Mouse (Mus musculus) kidney, adult 2 months (tissue): ENCODE measurements at regions not wholly inside any gene's neighbourhood (a gene's known extent, or its start where the extent isn't known, plus 50 kb on each side); places are given as distances from the start of the nearest gene placed in this dataset.

Experiments
- DNase-seq: peaks from one replicate; pipeline ENCODE4 v3.0.0; 2021
- H3K27ac ChIP-seq: fragments of 200-500 bp; 2 replicates; pipeline ENCODE4 v1.5.1; 2012; ENCODE audit warnings: low read depth, low read length, control low read depth, inconsistent platforms; ENCODE audit not compliant: insufficient read depth
- H3K27me3 ChIP-seq: fragments of 200-500 bp; replicated peaks from 2 replicates; pipeline ENCODE4 v1.6.1; 2012; ENCODE audit warnings: mild to moderate bottlenecking, moderate library complexity, low read length, inconsistent platforms; ENCODE audit not compliant: control insufficient read depth, insufficient read depth
- H3K36me3 ChIP-seq: fragments of 200-500 bp; 2 replicates; pipeline ENCODE4 v1.6.1; 2012; ENCODE audit warnings: mild to moderate bottlenecking, moderate library complexity, low read length, inconsistent platforms; ENCODE audit not compliant: control insufficient read depth, insufficient read depth
- H3K4me1 ChIP-seq: fragments of 200-500 bp; 2 replicates; pipeline ENCODE4 v1.6.1; 2011; ENCODE audit warnings: low read length; ENCODE audit not compliant: control insufficient read depth, insufficient read depth
- H3K4me3 ChIP-seq: fragments of 200-500 bp; 2 replicates; pipeline ENCODE4 v1.5.1; 2011; ENCODE audit warnings: mild to moderate bottlenecking, low read depth, low read length, control low read depth; ENCODE audit not compliant: insufficient read depth
- CTCF ChIP-seq: fragments of 200-500 bp; conservative IDR thresholded peaks from 2 replicates; pipeline ENCODE4 v1.5.1; 2011; ENCODE audit warnings: low read depth, mild to moderate bottlenecking, control low read depth, low read length, moderate library complexity, mixed read lengths; ENCODE audit not compliant: insufficient read depth, insufficient read length
- POLR2A ChIP-seq: fragments of 200-500 bp; IDR thresholded peaks from one replicate; pipeline ENCODE4 v1.6.1; 2011; ENCODE audit warnings: low read depth, low read length, control low read depth
- WGBS: fragments of 180-500 bp; shearing (Covaris S2); methylation state at CpG from one replicate; pipeline ENCODE4 v1.1.7; 2018; 5-methylcytosine and 5-hydroxymethylcytosine counted together

- TF ChIP-seq POLR2A (no peak), CTCF (no peak)
- whole genome bisulfite sequencing = 61% methylated on average over 5 of the region's 5 CpGs
- Histone ChIP-seq H3K36me3 (no peaks in the 10 kb centered on the region), H3K4me3 (no peak overlapping the region), H3K27ac (no peak overlapping the region), H3K27me3 (no peaks in the 10 kb centered on the region), H3K4me1 (no peaks in the 10 kb centered on the region)
- no peak for DNase-seq
Measured at GRCm38 (mm10) chr8:77829126-77829748, 105.0 kb upstream of the Ednra start.

- Histone ChIP-seq H3K27me3 (no peaks in the 10 kb centered on the region), H3K27ac (no peak overlapping the region), H3K4me1 (no peaks in the 10 kb centered on the region), H3K36me3 (no peaks in the 10 kb centered on the region), H3K4me3 (no peak overlapping the region)
- TF ChIP-seq POLR2A (no peak), CTCF (no peak)
- no peak for DNase-seq
- WGBS = 66% methylated on average over 5 of the region's 5 CpGs
Measured at GRCm38 (mm10) chr8:77829764-77830163, 105.5 kb upstream of the Ednra start.

GRCm38 (mm10) chr8:77834283-77834682 lies 110.0 kb upstream of the Ednra start:
- Histone ChIP-seq H3K27ac (peak overlapping the region; percentile 31; the same call in 1 of the 2 replicates), H3K4me1 (no peaks in the 10 kb centered on the region), H3K4me3 (no peak overlapping the region), H3K36me3 (no peaks in the 10 kb centered on the region), H3K27me3 (no peaks in the 10 kb centered on the region)
- no peak for TF ChIP-seq POLR2A
- WGBS = 64% methylated on average over 6 of the region's 6 CpGs
- no peak for DNase-seq

DNA sequence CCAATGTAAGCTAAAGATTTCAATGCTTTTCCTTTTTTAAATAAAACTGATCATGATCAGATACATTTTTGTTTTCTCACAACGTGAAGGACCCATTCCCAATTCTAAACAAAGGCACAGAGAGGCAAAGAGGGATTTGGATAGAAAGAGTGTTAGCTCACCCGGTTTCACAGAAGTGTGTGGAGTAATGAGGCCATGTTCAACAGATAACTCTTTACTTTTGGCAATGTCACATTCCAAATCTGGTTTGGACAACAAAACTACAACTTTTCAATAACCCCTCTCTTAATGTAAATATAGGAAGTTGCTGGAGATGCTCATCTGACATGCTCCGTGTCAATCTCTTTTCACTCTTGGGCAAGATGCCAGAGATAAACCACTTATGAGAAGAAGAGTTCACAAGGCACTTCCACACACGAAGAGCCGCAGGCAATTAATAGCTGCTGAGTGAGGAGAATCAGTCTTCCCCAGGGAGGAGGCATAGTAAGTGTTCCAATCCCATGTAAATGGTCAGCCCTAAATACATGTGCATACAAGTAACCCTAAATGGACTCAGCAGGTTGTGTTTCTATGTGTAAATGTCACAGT lies 112.7 kb upstream of the Ednra start:
- Histone ChIP-seq H3K27ac (no peak overlapping the region), H3K4me3 (no peak overlapping the region), H3K36me3 (no peaks in the 10 kb centered on the region), H3K4me1 (no peaks in the 10 kb centered on the region), H3K27me3 (no peaks in the 10 kb centered on the region)
- TF ChIP-seq CTCF (no peak), POLR2A (no peak)
- DNase-seq = no peak
- 78% methylated on average over 5 of the region's 5 CpGs for WGBS

DNA sequence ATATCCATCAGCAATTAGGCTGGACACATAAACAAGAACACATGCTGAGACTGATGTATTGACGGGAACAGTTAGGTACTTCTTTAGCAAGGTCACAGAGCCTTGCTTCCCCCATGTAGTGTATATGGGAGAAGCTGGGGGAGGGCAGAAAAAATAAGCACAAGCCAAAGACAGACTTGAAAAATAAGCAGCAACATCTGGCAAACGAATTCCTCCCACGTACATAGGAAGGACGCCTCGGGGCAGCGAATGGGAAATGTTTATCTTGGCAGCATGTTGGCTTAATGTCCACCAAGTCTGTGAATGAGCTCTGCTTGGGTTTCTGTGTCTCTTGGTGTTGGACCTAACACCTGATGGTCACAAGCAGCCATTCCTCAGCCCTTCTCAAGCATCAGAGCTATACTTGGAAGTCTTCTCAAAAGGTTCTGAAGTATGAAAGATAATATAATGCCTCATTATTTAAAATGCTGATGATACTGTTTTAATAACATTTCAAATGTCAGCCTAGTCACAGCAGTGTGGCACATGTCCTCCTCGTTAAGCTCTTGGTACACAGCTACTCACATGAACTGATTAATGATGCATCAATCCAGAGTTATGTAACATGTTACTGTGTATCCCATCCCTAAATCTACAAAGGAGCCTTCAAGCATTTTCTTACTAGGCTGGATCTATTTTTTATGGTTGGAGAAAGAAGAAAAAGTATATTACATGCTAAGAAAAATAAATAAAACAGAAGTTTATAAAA lies 118.3 kb upstream of the Ednra start:
- Histone ChIP-seq H3K4me3 (no peak overlapping the region), H3K36me3 (no peaks in the 10 kb centered on the region), H3K27ac (no peak overlapping the region), H3K27me3 (no peaks in the 10 kb centered on the region), H3K4me1 (no peaks in the 10 kb centered on the region)
- no peak for DNase-seq
- TF ChIP-seq POLR2A (no peak), CTCF (no peak)
- 17% methylated on average over 7 of the region's 7 CpGs for WGBS

DNA sequence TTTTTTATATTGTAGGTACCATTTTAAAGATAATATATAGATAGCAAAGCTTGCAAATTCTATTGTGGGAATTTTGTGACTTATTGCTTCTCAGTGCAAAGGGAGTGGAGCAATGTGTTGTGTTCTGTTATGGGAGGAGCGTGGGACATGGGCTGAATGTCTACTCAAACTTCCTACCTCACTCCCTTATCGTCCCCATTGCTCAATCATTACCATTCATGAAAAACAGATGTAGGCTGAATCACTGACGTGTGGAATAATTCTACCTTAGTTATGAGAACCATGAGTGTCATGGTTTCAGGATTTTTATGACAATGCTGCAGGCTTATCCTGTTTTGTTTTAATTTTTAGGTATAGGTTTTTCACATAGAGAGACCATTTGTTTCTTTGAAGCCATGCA lies 119.0 kb upstream of the Ednra start:
- Histone ChIP-seq H3K27me3 (no peaks in the 10 kb centered on the region), H3K36me3 (no peaks in the 10 kb centered on the region), H3K4me3 (no peak overlapping the region), H3K27ac (no peak overlapping the region), H3K4me1 (no peaks in the 10 kb centered on the region)
- no peak for TF ChIP-seq CTCF
- TF ChIP-seq POLR2A = no peak
- WGBS = 76% methylated on average over 3 of the region's 3 CpGs
- no peak for DNase-seq

GRCm38 (mm10) chr8:77850523-77850922 lies 126.3 kb upstream of the Ednra start:
- DNase-seq = no peak
- Histone ChIP-seq H3K4me1 (no peaks in the 10 kb centered on the region), H3K27ac (no peak overlapping the region), H3K4me3 (no peak overlapping the region), H3K36me3 (no peaks in the 10 kb centered on the region), H3K27me3 (no peaks in the 10 kb centered on the region)
- WGBS = 63% methylated on average over 5 of the region's 5 CpGs
- no peak for TF ChIP-seq POLR2A
- no peak for TF ChIP-seq CTCF
